Mouse (Mus musculus) liver, embryonic 12.5 days (tissue): ENCODE data around the gene Ash1l. TPM values are rescaled to one million over a fixed set of nuclear protein-coding genes. Genes with fewer than 3 reads are reported as not detected.

Experiments
- ATAC-seq: fragments of 200-750 bp; cut with Nextera tagmentation; 2 replicates; pipeline ENCODE4 v1.8.0; 2017; ENCODE audit warnings: moderate number of reproducible peaks, mild to moderate bottlenecking, moderate library complexity
- H3K27ac ChIP-seq: fragments of 300-500 bp; sonication (generic); 2 replicates; pipeline ENCODE4 v1.5.1; 2016; ENCODE audit warnings: mild to moderate bottlenecking
- H3K27me3 ChIP-seq: fragments of 300-500 bp; sonication (generic); replicated peaks from 2 replicates; pipeline ENCODE4 v1.6.1; 2016; ENCODE audit warnings: mild to moderate bottlenecking, moderate library complexity
- H3K36me3 ChIP-seq: fragments of 300-500 bp; sonication (generic); 2 replicates; pipeline ENCODE4 v1.6.1; 2016; ENCODE audit warnings: mild to moderate bottlenecking, moderate library complexity
- H3K4me1 ChIP-seq: fragments of 300-500 bp; sonication (generic); 2 replicates; pipeline ENCODE4 v1.6.1; 2016
- H3K4me2 ChIP-seq: fragments of 300-500 bp; sonication (generic); 2 replicates; pipeline ENCODE4 v1.6.1; 2016; ENCODE audit warnings: mild to moderate bottlenecking, moderate library complexity
- H3K4me3 ChIP-seq: fragments of 300-500 bp; sonication (generic); 2 replicates; pipeline ENCODE4 v1.5.1; 2016; ENCODE audit warnings: mild to moderate bottlenecking, moderate library complexity
- H3K9ac ChIP-seq: fragments of 300-500 bp; sonication (generic); 2 replicates; pipeline ENCODE4 v1.6.1; 2016; ENCODE audit warnings: mild to moderate bottlenecking, moderate library complexity
- H3K9me3 ChIP-seq: fragments of 300-500 bp; sonication (generic); replicated peaks from 2 replicates; pipeline ENCODE4 v1.6.1; 2016; ENCODE audit warnings: mild to moderate bottlenecking, moderate library complexity
- WGBS: fragments of 180-500 bp; shearing (Covaris S2); methylation state at CpG from one replicate; pipeline ENCODE4 v1.1.7; 2016; ENCODE audit not compliant: insufficient replicate concordance; 5-methylcytosine and 5-hydroxymethylcytosine counted together
- polyA plus RNA-seq: library from polyadenylated mRNA; unstranded; fragments of >200 nt; fragmentation: Nextera tagmentation; extraction: Ambion mirVana; gene quantifications from 2 replicates; pipeline ENCODE4 v1.2.1, GENCODE M21; 2016

Ash1l gene
- polyA plus RNA-seq, 1 experiment from 2014 or later: 8.9 TPM

DNA sequence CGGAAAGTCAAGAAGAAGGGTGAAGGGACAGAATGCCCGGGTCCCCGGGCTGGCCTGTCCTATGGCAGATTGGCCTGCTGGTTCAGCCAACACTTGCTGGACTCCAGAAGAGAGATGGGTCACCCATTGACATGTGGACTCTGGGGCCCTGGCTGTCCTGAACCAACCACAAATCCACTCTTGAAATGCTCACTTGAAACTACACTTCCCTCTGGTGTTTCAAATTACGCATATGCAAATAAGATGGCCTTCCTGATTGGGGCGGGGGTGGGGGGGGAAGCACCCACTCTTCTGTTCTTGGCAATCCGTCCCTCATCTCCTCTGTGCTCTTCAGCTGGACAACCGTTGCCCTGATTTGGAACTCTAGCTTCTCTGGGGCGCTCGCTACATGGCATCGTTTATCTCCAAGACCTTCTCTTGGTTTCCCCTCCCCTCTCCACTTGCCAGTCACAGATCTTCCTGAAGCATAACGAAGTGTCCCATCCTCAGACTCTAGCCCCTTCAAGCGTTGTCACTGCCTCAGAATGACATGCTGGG, 134.3 kb downstream of the Ash1l start:
- ATAC-seq: no peak

DNA sequence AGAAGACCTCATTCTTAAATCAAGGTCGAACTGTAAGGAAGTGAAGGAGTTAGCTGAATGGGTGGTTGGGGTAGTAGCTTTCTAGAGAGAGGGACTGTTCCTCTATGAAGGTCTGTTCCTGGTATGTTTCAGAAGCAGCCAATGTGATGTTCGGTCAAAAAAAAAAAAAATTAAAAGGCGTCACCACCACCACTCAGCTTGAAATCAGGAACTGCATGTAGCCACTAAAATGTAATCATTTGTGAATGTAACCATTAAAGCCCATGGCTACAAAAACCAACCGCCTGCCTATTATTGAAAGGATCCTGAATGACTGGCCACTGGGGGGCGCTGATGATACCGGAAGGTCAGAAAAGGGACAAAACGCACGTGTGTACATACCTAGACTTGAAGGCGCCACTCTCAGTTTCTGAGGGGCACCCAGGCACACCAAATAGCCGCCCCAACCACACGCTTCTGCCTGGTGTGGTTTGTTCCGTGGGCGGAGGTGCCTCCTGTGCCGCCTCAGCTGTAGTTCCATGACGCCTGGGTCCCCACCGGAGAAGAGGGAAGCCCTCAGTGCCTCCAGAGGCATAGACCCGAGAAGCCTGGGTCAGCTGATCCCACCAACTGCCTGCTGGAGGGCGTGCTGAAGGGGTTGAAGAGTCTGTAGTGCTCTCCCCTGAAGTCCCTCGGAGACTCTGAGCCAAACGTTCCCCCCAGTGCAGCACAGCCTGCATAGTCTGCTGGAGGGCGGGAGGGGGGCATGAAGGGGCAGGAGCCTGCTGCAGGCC, 137.1 kb downstream of the Ash1l start:
- no peaks in the 10 kb centered on the region for H3K9me3 ChIP-seq
- peak overlapping the region; percentile 40; the same call in 1 of the 2 replicates for H3K9ac ChIP-seq
- H3K4me1 ChIP-seq: peaks cover 53% of the 10 kb centered on the region
- peaks cover 28% of the 10 kb centered on the region for H3K27me3 ChIP-seq
- WGBS: 19% methylated on average over 21 of the region's 21 CpGs
- peak overlapping the region; percentile 99 for H3K4me2 ChIP-seq
- no peak overlapping the region for H3K4me3 ChIP-seq
- ATAC-seq: no peak
- no peak overlapping the region for H3K27ac ChIP-seq
- peaks cover 7% of the 10 kb centered on the region; the same call in 1 of the 2 replicates for H3K36me3 ChIP-seq

More for the DNA sequence above, 134.3 kb downstream of the Ash1l start:
- H3K27ac ChIP-seq: no peak overlapping the region
- H3K9me3 ChIP-seq: no peaks in the 10 kb centered on the region
- H3K4me3 ChIP-seq: no peak overlapping the region
- H3K9ac ChIP-seq: no peak overlapping the region
- H3K27me3 ChIP-seq: peaks cover 10% of the 10 kb centered on the region
- 68% methylated on average over 12 of the region's 12 CpGs for WGBS
- peaks cover 23% of the 10 kb centered on the region for H3K36me3 ChIP-seq
- no peak overlapping the region for H3K4me2 ChIP-seq
- peaks cover 42% of the 10 kb centered on the region for H3K4me1 ChIP-seq

DNA sequence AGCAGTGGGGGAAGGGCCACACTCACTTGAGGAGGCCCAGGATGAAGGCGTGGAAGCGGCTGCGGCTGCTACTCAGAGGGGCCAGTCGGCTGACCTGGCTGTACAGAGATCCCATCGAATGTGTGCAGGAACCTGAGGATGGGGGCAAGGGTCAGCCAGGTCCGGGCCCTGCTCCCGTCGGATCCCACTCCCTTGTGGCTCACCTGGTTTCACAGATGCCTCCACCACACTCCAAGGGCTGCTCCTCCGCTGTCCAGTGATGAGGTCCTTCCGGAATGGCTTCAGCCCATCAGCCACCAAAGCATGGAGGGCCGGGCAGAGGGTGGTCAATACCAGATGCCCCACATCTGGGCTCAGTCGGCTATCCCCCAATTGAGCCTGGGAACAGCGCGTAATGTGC, 138.6 kb downstream of the Ash1l start:
- 36% methylated on average over 14 of the region's 14 CpGs for WGBS
- peaks cover 67% of the 10 kb centered on the region for H3K4me1 ChIP-seq

DNA sequence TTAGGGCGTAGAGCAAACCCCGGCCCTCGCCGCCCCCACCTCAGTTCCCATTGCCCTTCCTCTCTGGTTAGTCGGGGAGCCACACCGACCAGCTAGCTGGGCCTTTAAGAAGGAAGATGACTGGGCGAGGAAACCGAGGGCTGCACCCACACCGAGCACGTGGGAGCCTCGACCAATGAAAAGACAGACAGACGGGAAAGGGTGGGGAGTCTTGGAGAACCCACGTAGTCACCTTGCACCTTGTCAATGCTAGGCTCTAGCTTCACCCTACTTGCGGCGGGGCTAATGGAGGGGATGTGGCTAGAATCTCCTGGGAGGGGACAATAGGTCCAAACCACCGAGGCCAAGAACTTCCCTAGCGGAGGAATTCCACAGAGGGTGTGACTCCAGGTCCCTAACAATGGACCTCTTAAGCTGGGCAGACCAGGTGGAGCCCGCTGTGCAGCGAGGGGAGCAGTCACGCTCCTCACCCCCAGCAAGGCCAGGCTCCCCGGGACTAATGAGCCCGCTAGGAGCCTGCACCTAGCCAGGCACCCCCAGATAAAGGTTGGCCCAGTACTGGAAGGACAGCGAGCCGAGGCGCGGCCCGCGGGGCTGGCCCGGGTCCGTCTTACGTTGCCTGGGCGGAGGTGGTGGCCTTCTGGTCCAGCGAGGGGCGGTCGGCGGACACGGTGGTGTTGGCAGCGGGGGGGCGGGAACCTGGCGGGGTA, 139.6 kb downstream of the Ash1l start:
- Histone ChIP-seq H3K4me1 (peaks cover 69% of the 10 kb centered on the region), H3K9me3 (no peaks in the 10 kb centered on the region), H3K4me3 (peak overlapping the region; percentile 65), H3K27ac (peak overlapping the region; percentile 81), H3K27me3 (peaks cover 37% of the 10 kb centered on the region), H3K36me3 (peaks cover 21% of the 10 kb centered on the region), H3K4me2 (peak overlapping the region; percentile 99), H3K9ac (peak overlapping the region; percentile 77)
- ATAC-seq: peak; percentile 88
- WGBS: under 1% methylated on average over 40 of the region's 40 CpGs

More for the DNA sequence above, 138.6 kb downstream of the Ash1l start:
- Histone ChIP-seq H3K27ac (no peak overlapping the region), H3K36me3 (peaks cover 10% of the 10 kb centered on the region), H3K4me2 (peak overlapping the region; percentile 99), H3K9me3 (no peaks in the 10 kb centered on the region), H3K9ac (peak overlapping the region; percentile 55), H3K4me3 (peak overlapping the region; percentile 65), H3K27me3 (peaks cover 37% of the 10 kb centered on the region)
- ATAC-seq: no peak

DNA sequence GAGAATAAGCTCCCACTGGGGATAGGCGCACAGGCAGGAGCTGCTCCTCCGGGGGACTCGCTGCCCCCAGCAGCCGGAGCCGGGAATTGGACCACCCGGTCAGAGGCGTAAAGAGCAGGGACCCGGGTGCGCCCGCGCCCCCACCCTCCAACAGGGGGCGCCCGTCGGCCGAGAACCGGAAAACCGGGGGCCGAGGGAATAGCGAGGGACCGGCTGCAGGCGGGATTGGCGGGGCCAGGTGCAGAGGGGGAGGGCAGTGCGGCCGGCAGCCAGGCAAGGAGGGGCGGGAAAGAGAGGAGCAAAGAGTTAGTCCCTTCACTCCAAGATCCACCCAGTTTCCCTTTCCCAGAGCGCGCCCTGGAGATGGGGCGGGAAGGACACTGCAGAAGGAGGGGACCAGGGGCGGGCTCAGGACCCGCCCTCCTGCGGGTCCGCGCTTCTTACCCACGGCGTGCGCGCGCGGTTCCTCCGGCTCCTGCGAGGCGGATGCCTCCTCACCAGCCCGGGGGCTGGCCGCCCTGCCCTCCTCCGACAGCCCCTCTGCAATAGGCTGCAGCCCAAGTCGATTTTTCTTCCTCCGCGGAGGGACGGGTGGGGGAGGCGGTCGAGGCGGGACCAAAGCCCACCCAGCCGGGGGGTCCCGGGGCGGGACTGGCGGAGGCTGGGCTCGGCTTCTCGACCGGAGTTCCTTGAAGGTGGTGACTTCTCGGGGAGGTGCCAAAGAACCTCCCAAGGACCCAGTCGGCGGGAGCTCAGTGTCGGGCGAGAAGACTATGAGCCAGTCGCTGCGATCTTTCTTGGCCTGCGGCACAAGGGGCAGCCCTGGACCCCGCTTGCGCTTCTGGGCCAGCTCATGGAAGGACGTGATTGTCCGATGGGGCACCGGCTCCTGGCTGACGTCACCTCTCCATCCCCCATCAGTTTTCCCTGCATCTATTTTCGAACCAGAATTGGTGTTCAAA, 140.6 kb downstream of the Ash1l start:
- H3K4me3 ChIP-seq: peak overlapping the region; percentile 65
- peak overlapping the region; percentile 81 for H3K27ac ChIP-seq
- H3K36me3 ChIP-seq: peaks cover 28% of the 10 kb centered on the region
- H3K27me3 ChIP-seq: peaks cover 37% of the 10 kb centered on the region
- H3K9me3 ChIP-seq: no peaks in the 10 kb centered on the region
- H3K4me2 ChIP-seq: peak overlapping the region; percentile 99
- peak overlapping the region; percentile 77 for H3K9ac ChIP-seq
- H3K4me1 ChIP-seq: peaks cover 69% of the 10 kb centered on the region
- 1% methylated on average over 69 of the region's 74 CpGs for WGBS
- ATAC-seq: peak; percentile 53

DNA sequence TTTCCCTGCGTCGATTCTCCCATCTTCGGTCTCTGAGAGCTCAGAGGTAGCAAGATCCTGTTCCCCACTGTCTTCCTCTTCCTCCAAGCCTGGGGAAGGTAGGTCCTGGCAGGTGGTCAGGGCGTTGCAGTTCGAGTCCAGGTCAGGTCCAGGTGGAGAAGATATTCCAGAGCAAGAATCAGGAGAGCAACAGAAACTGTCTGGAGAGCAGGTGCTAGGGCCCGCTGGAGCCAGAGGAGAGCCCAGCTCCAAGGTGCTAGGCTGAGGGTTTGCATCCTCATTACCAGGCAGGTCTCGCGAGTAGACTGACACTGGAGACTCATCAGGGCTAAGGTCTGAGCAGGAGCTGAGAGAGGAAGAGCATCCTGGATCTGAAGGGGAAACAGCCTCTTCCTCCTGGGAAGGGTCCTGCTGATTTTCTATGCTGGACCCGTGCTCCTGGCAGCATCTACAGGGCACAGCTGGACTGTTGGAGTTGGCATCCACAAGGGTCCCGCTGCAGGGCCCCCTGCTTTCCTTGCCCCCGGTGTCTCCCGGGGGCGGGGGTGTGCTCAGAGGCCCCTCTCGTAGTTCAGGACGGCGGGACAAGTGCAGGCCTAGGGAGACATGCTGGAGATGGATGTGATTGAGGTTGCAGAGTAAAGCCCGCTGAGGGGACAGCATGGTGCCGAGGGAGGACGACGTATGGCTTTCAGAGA, 141.5 kb downstream of the Ash1l start:
- H3K9me3 ChIP-seq: no peaks in the 10 kb centered on the region
- peaks cover 33% of the 10 kb centered on the region for H3K36me3 ChIP-seq
- peaks cover 37% of the 10 kb centered on the region for H3K27me3 ChIP-seq
- H3K4me1 ChIP-seq: peaks cover 64% of the 10 kb centered on the region
- 15% methylated on average over 20 of the region's 20 CpGs for whole genome bisulfite sequencing
- H3K4me2 ChIP-seq: peak overlapping the region; percentile 99
- H3K27ac ChIP-seq: no peak overlapping the region
- peak overlapping the region; percentile 77; the same call in 1 of the 2 replicates for H3K9ac ChIP-seq
- ATAC-seq: no peak
- H3K4me3 ChIP-seq: peak overlapping the region; percentile 65

DNA sequence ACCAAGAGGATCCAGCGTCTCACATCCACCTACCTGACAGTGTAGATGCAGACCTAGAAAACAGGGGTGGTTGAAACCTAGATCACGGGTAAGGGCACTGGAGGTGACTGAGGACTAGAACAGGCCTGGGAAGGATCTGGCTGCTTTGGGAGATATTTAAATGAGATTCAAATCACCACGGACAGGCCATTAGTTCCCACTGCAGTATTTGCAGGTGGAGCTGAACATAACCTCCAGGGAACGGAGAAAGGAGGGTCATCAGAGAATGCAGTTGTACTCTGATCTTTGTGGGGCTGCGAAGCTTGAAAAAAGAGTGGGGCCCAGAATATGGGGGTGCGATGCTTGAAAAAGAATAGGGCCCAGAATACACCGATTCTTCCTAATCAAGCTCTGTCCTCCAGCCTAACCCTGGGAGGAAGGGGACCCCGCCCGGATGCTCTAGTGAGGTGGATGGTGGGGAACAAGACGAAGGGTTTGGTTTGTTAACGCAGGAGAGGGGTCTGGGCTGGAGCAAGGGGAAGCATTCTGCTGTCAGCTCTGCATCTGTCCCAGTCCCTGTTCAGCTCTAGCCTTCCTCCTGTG, 142.2 kb downstream of the Ash1l start:
- peaks cover 40% of the 10 kb centered on the region for H3K36me3 ChIP-seq
- no peak for ATAC-seq
- peaks cover 37% of the 10 kb centered on the region for H3K27me3 ChIP-seq
- H3K27ac ChIP-seq: no peak overlapping the region
- peak overlapping the region; percentile 99 for H3K4me2 ChIP-seq
- peak overlapping the region; percentile 18; the same call in 1 of the 2 replicates for H3K9ac ChIP-seq
- 30% methylated on average over 11 of the region's 11 CpGs for WGBS
- no peaks in the 10 kb centered on the region for H3K9me3 ChIP-seq
- H3K4me3 ChIP-seq: peak overlapping the region; percentile 41
- peaks cover 59% of the 10 kb centered on the region for H3K4me1 ChIP-seq

DNA sequence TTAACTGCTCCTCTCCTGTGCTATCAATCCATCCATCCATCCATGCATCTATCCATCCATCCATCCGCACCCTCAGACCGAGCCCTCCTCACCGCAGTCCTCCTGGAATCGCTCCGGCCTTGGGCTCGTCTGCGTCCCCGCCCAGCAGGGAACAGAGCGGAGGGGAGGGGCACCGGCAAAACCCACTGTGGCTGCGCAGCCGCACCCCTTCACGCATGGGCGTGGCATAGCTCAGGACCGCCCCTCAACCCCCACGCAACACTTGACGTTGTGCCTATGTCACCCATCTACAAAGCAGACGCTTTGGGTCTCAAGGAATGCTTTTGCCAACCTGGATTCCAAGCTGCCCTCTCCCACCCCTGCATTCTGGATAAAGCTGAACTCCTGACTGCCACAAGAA, 142.8 kb downstream of the Ash1l start, which contains the start of gene Rusc1:
Gene Rusc1 (minus strand): TSS at position 137 of the 400 bp plus-strand sequence.
- Histone ChIP-seq H3K9me3 (no peaks in the 10 kb centered on the region), H3K27ac (no peak within 1 kb of the TSS), H3K4me2 (peak within 1 kb of the TSS; percentile 99), H3K9ac (peak within 1 kb of the TSS; percentile 18; the same call in 1 of the 2 replicates), H3K4me3 (peak within 1 kb of the TSS; percentile 65), H3K36me3 (peaks cover 45% of the 10 kb centered on the region), H3K27me3 (peaks cover 36% of the 10 kb centered on the region), H3K4me1 (peaks cover 53% of the 10 kb centered on the region)
- peak; percentile 55 for ATAC-seq
- 5% methylated on average over 18 of the region's 18 CpGs for WGBS

DNA sequence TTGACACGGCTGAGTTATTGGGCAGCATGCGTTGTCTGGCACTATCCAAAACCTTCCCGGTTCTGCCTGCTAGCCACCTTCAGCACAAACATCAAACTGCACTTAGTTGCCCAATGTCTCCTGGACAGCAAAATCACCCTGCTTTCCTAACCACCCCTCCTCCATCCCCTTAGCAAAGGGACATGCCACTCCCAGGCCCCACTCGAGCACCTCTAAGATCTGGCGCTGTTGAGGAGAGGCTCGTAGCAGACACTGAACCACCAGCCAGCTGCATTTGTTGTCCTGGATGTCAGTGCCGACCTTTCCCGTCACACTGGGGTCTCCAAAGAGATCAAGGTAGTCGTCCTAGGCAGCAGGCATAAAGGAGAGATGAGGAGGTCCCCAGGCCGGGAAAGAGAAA, 143.6 kb downstream of the Ash1l start:
- peaks cover 27% of the 10 kb centered on the region for H3K27me3 ChIP-seq
- peaks cover 54% of the 10 kb centered on the region for H3K36me3 ChIP-seq
- no peak overlapping the region for H3K4me2 ChIP-seq
- H3K27ac ChIP-seq: no peak overlapping the region
- H3K9me3 ChIP-seq: no peaks in the 10 kb centered on the region
- 80% methylated on average over 10 of the region's 10 CpGs for WGBS
- H3K4me1 ChIP-seq: peaks cover 52% of the 10 kb centered on the region
- no peak for ATAC-seq
- no peak overlapping the region for H3K9ac ChIP-seq
- H3K4me3 ChIP-seq: no peak overlapping the region

DNA sequence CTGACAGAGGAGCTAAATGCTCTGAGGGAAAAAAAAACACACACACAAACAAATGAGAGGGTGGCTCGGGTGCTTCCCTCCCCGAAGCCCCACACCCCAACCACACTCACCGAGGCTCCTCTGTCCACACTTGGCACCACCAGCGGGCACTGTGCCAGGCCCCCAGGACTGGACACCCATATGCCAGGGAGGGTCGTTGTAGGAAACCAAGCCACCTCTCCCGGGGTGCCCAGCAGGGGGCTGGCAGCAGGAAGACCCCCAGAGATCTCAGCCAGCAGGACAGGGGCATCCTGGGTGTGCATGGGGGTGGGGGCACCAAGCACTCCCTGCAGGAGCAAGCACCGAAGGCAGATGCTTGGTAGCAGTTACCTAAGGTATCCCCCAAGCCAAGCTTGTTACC, 150.4 kb downstream of the Ash1l start, which contains the start of gene Gm43738:
Gene Gm43738 (minus strand): TSS at position 289 of the 400 bp plus-strand sequence.
- WGBS: 50% methylated on average over 7 of the region's 7 CpGs
- peak within 1 kb of the TSS; percentile 89 for H3K27ac ChIP-seq
- H3K4me1 ChIP-seq: peaks cover 43% of the 10 kb centered on the region
- H3K36me3 ChIP-seq: peaks cover 47% of the 10 kb centered on the region
- H3K4me2 ChIP-seq: peak within 1 kb of the TSS; percentile 95
- peak within 1 kb of the TSS; percentile 80 for H3K4me3 ChIP-seq
- no peaks in the 10 kb centered on the region for H3K27me3 ChIP-seq
- no peak for ATAC-seq
- peak within 1 kb of the TSS; percentile 84 for H3K9ac ChIP-seq
- no peaks in the 10 kb centered on the region for H3K9me3 ChIP-seq
